Mouse (Mus musculus): ENCODE measurements around the gene Hist1h2bn. TPM values are rescaled to one million over a fixed set of nuclear protein-coding genes. Genes with fewer than 3 reads are reported as not detected.
A peak's percentile ranks its signal among the peaks of the same experiment; 100 is the strongest.
"Not testable (repeated sequence)": the region's sequence is repeated elsewhere in the genome, so short reads cannot be mapped to it uniquely, and the experiment has no call there.

Gene Hist1h2bn
- total and polyA plus RNA-seq, 2 experiments from 2014 or later: 1.1 to 864 TPM

GRCm38 (mm10) chr13:21722373-21722925, 31.5 kb upstream of the Hist1h2bn start:
- no peaks in the 10 kb centered on the region for H3K27me3 ChIP-seq (ENCODE audit: insufficient read depth, low read length)
- WGBS: 2% methylated on average over 11 of the region's 11 CpGs
- H3K4me3 ChIP-seq (ENCODE audit: low read length): peak overlapping the region; percentile 39
- peak overlapping the region; percentile 88 for H3K27ac ChIP-seq
- TF ChIP-seq CTCF (IDR thresholded peaks at IDR 0.05; ENCODE audit: low read depth): no peak
- H3K4me1 ChIP-seq (ENCODE audit: insufficient read depth, low read length): peaks cover 9% of the 10 kb centered on the region; the same call in 1 of the 2 replicates
- peak; percentile 68 for ATAC-seq
- DNase-seq (ENCODE audit: low spot score): peak; percentile 56
- H3K9me3 ChIP-seq (ENCODE audit: low read length): no peaks in the 10 kb centered on the region
- no peaks in the 10 kb centered on the region for H3K36me3 ChIP-seq (ENCODE audit: insufficient read depth, low read length)
- peak overlapping the region; percentile 59 for H3K4me2 ChIP-seq (ENCODE audit: low read depth, low read length)
- H3K9ac ChIP-seq (replicated peaks; ENCODE audit: low read length): 0 out of 2 replicates have a peak overlapping the region, but pooled peaks have one; percentile 5

GRCm38 (mm10) chr13:21722993-21723836, 30.7 kb upstream of the Hist1h2bn start:
- 0 out of 2 replicates have a peak, but pooled peaks have one; percentile 11 for TF ChIP-seq CTCF (IDR thresholded peaks at IDR 0.05; ENCODE audit: low read depth)
- no peaks in the 10 kb centered on the region for H3K36me3 ChIP-seq (ENCODE audit: insufficient read depth, low read length)
- H3K4me1 ChIP-seq (ENCODE audit: insufficient read depth, low read length): peaks cover 7% of the 10 kb centered on the region; the same call in 1 of the 2 replicates
- peak overlapping the region; percentile 88; the same call in 1 of the 2 replicates for H3K27ac ChIP-seq
- DNase-seq (ENCODE audit: low spot score): no peak
- H3K4me2 ChIP-seq (ENCODE audit: low read depth, low read length): peak overlapping the region; percentile 59; the same call in 1 of the 2 replicates
- H3K9ac ChIP-seq (replicated peaks; ENCODE audit: low read length): no peak overlapping the region
- 36% methylated on average over 5 of the region's 5 CpGs for WGBS
- H3K9me3 ChIP-seq (ENCODE audit: low read length): no peaks in the 10 kb centered on the region
- no peak overlapping the region for H3K4me3 ChIP-seq (ENCODE audit: low read length)
- ATAC-seq: no peak
- no peaks in the 10 kb centered on the region for H3K27me3 ChIP-seq (ENCODE audit: insufficient read depth, low read length)

GRCm38 (mm10) chr13:21727948-21728572, 25.9 kb upstream of the Hist1h2bn start:
- no peak overlapping the region for H3K9ac ChIP-seq (replicated peaks; ENCODE audit: low read length)
- H3K4me3 ChIP-seq (ENCODE audit: low read length): no peak overlapping the region
- H3K9me3 ChIP-seq (ENCODE audit: low read length): no peaks in the 10 kb centered on the region
- no peak overlapping the region for H3K27ac ChIP-seq
- TF ChIP-seq CTCF (IDR thresholded peaks at IDR 0.05; ENCODE audit: low read depth): no peak
- DNase-seq (ENCODE audit: low spot score) (no peak), ATAC-seq (no peak)
- WGBS: 27% methylated on average over 11 of the region's 11 CpGs
- no peaks in the 10 kb centered on the region for H3K36me3 ChIP-seq (ENCODE audit: insufficient read depth, low read length)
- H3K4me2 ChIP-seq (ENCODE audit: low read depth, low read length): no peak overlapping the region
- H3K27me3 ChIP-seq (ENCODE audit: insufficient read depth, low read length): no peaks in the 10 kb centered on the region
- H3K4me1 ChIP-seq (ENCODE audit: insufficient read depth, low read length): no peaks in the 10 kb centered on the region

GRCm38 (mm10) chr13:21729544-21729943, 24.4 kb upstream of the Hist1h2bn start:
- DNase-seq (ENCODE audit: low spot score) (no peak), ATAC-seq (no peak)
- no peak overlapping the region for H3K4me2 ChIP-seq (ENCODE audit: low read depth, low read length)
- H3K27ac ChIP-seq: no peak overlapping the region
- no peaks in the 10 kb centered on the region for H3K9me3 ChIP-seq (ENCODE audit: low read length)
- no peaks in the 10 kb centered on the region for H3K27me3 ChIP-seq (ENCODE audit: insufficient read depth, low read length)
- H3K36me3 ChIP-seq (ENCODE audit: insufficient read depth, low read length): no peaks in the 10 kb centered on the region
- H3K4me3 ChIP-seq (ENCODE audit: low read length): no peak overlapping the region
- no peaks in the 10 kb centered on the region for H3K4me1 ChIP-seq (ENCODE audit: insufficient read depth, low read length)
- no peak overlapping the region for H3K9ac ChIP-seq (replicated peaks; ENCODE audit: low read length)
- no peak for TF ChIP-seq CTCF (IDR thresholded peaks at IDR 0.05; ENCODE audit: low read depth)
- WGBS: 74% methylated on average over 1 of the region's 1 CpGs

GRCm38 (mm10) chr13:21733466-21733865, 20.5 kb upstream of the Hist1h2bn start:
- WGBS: 58% methylated on average over 5 of the region's 5 CpGs
- H3K9ac ChIP-seq (replicated peaks; ENCODE audit: low read length): no peak overlapping the region
- H3K4me2 ChIP-seq (ENCODE audit: low read depth, low read length): no peak overlapping the region
- no peak overlapping the region for H3K4me3 ChIP-seq (ENCODE audit: low read length)
- DNase-seq (ENCODE audit: low spot score): no peak
- no peaks in the 10 kb centered on the region for H3K36me3 ChIP-seq (ENCODE audit: insufficient read depth, low read length)
- H3K4me1 ChIP-seq (ENCODE audit: insufficient read depth, low read length): no peaks in the 10 kb centered on the region; the same call in 1 of the 2 replicates
- H3K27ac ChIP-seq: peak overlapping the region; percentile 83; the same call in 1 of the 2 replicates
- ATAC-seq: peak; percentile 19
- no peaks in the 10 kb centered on the region for H3K27me3 ChIP-seq (ENCODE audit: insufficient read depth, low read length)
- TF ChIP-seq CTCF (IDR thresholded peaks at IDR 0.05; ENCODE audit: low read depth): peak; percentile 39
- H3K9me3 ChIP-seq (ENCODE audit: low read length): no peaks in the 10 kb centered on the region

GRCm38 (mm10) chr13:21734010-21734905, 19.7 kb upstream of the Hist1h2bn start:
- peak; percentile 86 for ATAC-seq
- TF ChIP-seq CTCF (IDR thresholded peaks at IDR 0.05; ENCODE audit: low read depth): peak; percentile 91
- no peaks in the 10 kb centered on the region for H3K27me3 ChIP-seq (ENCODE audit: insufficient read depth, low read length)

GRCm38 (mm10) chr13:21734906-21735767, 18.8 kb upstream of the Hist1h2bn start, which contains the start of gene Hist1h4j:
Hist1h4j (plus strand) TSS chr13:21735064.
- not testable (repeated sequence) for H3K4me1 ChIP-seq (ENCODE audit: insufficient read depth, low read length); H3K9me3 ChIP-seq (ENCODE audit: low read length); H3K27me3 ChIP-seq (ENCODE audit: insufficient read depth, low read length); H3K36me3 ChIP-seq (ENCODE audit: insufficient read depth, low read length)
- DNase-seq (ENCODE audit: low spot score) (peak; percentile 92), ATAC-seq (peak; percentile 90)
- peak within 1 kb of the TSS; percentile 74 for H3K4me2 ChIP-seq (ENCODE audit: low read depth, low read length)
- WGBS: under 1% methylated on average over 43 of the region's 56 CpGs
- peak within 1 kb of the TSS; percentile 47 for H3K4me3 ChIP-seq (ENCODE audit: low read length)
- peak within 1 kb of the TSS; percentile 83 for H3K27ac ChIP-seq
- peak within 1 kb of the TSS; percentile 58 for H3K9ac ChIP-seq (replicated peaks; ENCODE audit: low read length)

More at GRCm38 (mm10) chr13:21734010-21734905, 19.7 kb upstream of the Hist1h2bn start:
- H3K9ac ChIP-seq (replicated peaks; ENCODE audit: low read length): peak overlapping the region; percentile 58
- H3K4me3 ChIP-seq (ENCODE audit: low read length): peak overlapping the region; percentile 47
- H3K4me1 ChIP-seq (ENCODE audit: insufficient read depth, low read length): no peaks in the 10 kb centered on the region; the same call in 1 of the 2 replicates
- no peaks in the 10 kb centered on the region for H3K9me3 ChIP-seq (ENCODE audit: low read length)
- H3K4me2 ChIP-seq (ENCODE audit: low read depth, low read length): peak overlapping the region; percentile 74
- no peaks in the 10 kb centered on the region for H3K36me3 ChIP-seq (ENCODE audit: insufficient read depth, low read length)
- peak overlapping the region; percentile 83 for H3K27ac ChIP-seq
- peak; percentile 95 for DNase-seq (ENCODE audit: low spot score)
- whole genome bisulfite sequencing: under 1% methylated on average over 21 of the region's 21 CpGs
